Mouse (Mus musculus) midbrain, postnatal 0 days (tissue): ENCODE data around the gene Cacna2d2. TPM values are rescaled to one million over a fixed set of nuclear protein-coding genes. Genes with fewer than 3 reads are reported as not detected.

Source experiments
- ATAC-seq: fragments of 200-750 bp; cut with Nextera tagmentation; 2 replicates; pipeline ENCODE4 v1.8.0; 2017; ENCODE audit warnings: moderate number of reproducible peaks, mild to moderate bottlenecking, moderate TSS enrichment, moderate library complexity; ENCODE audit not compliant: low FRiP score
- DNase-seq: peaks from one replicate; pipeline ENCODE4 v3.0.0-alpha.2; 2015; ENCODE audit warnings: low spot score
- H3K27ac ChIP-seq: fragments of 300-500 bp; sonication (generic); 2 replicates; pipeline ENCODE4 v1.5.1; 2014; ENCODE audit warnings: low read depth, mild to moderate bottlenecking, low read length, mixed read lengths
- H3K27me3 ChIP-seq: fragments of 300-500 bp; sonication (generic); 2 replicates; pipeline ENCODE4 v1.6.1; 2014; ENCODE audit warnings: low read length, control low read depth, mixed read lengths; ENCODE audit not compliant: insufficient read depth
- H3K36me3 ChIP-seq: fragments of 300-500 bp; sonication (generic); 2 replicates; pipeline ENCODE4 v1.6.1; 2014; ENCODE audit warnings: low read length, control low read depth, mixed read lengths; ENCODE audit not compliant: insufficient read depth
- H3K4me1 ChIP-seq: fragments of 300-500 bp; sonication (generic); 2 replicates; pipeline ENCODE4 v1.6.1; 2014; ENCODE audit warnings: mild to moderate bottlenecking, control low read depth, antibody characterized with exemption, low read length, mixed read lengths; ENCODE audit not compliant: insufficient read depth
- H3K4me2 ChIP-seq: fragments of 300-500 bp; sonication (generic); 2 replicates; pipeline ENCODE4 v1.6.1; 2014; ENCODE audit warnings: low read depth, mild to moderate bottlenecking, low read length, mixed read lengths; ENCODE audit not compliant: poor library complexity, severe bottlenecking
- H3K4me3 ChIP-seq: fragments of 300-500 bp; sonication (generic); 2 replicates; pipeline ENCODE4 v1.5.1; 2014; ENCODE audit warnings: low read depth, mild to moderate bottlenecking, low read length, moderate library complexity
- H3K9ac ChIP-seq: fragments of 300-500 bp; sonication (generic); replicated peaks from 2 replicates; pipeline ENCODE4 v1.6.1; 2014; ENCODE audit warnings: mild to moderate bottlenecking, low read length, moderate library complexity, mixed read lengths; ENCODE audit not compliant: poor library complexity, severe bottlenecking
- H3K9me3 ChIP-seq: fragments of 300-500 bp; sonication (generic); 2 replicates; pipeline ENCODE4 v1.6.1; 2016; ENCODE audit warnings: low read length, control low read depth
- CTCF ChIP-seq: IDR thresholded peaks from 2 replicates; pipeline ENCODE4 v1.5.1; 2016; ENCODE audit warnings: antibody characterized with exemption, mild to moderate bottlenecking
- WGBS: fragments of 180-500 bp; shearing (Covaris S2); extraction: QIAGEN DNeasy Blood & Tissue Kit; methylation state at CpG from one replicate; pipeline ENCODE4 v1.1.7; 2014; 5-methylcytosine and 5-hydroxymethylcytosine counted together
- polyA plus RNA-seq: library from polyadenylated mRNA; unstranded; fragments of >200 nt; fragmentation: Nextera tagmentation; extraction: Ambion mirVana; gene quantifications from 2 replicates; pipeline ENCODE4 v1.2.1, GENCODE M21; 2015
- total RNA-seq: library from RNA; depleted of rRNA; stranded (reverse); fragments of >200 nt; gene quantifications from 2 replicates; pipeline ENCODE4 v1.2.3, GENCODE M21; 2014

The Cacna2d2 gene
- total and polyA plus RNA-seq, 2 experiments from 2014 or later, result 9.0 to 191 TPM

DNA sequence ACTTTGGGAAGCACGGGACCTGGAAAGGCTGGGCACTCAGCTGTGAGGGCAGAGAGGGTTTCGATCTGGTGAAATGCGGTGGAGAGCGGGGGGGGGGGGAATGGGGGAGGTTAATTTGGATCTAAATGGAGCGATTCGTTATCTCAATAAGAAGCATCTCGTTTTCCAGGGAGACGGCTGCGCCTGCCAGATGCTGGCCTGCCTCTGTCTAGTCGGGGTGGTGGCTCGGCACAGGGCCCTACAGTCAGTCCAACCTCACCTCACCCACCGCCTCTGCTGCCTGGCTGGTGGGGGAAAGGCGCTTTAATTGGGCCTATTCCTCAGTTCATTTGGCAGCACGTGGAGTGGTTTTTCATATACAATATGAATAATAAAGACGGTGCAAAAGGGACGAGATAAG is 81.9 kb downstream of the Cacna2d2 start:
- Histone ChIP-seq H3K4me1 (peaks cover 22% of the 10 kb centered on the region; the same call in 1 of the 2 replicates), H3K36me3 (no peaks in the 10 kb centered on the region), H3K27ac (no peak overlapping the region), H3K27me3 (no peaks in the 10 kb centered on the region), H3K9ac (no peak overlapping the region), H3K9me3 (no peaks in the 10 kb centered on the region), H3K4me3 (no peak overlapping the region), H3K4me2 (no peak overlapping the region)
- no peak for DNase-seq
- no peak for TF ChIP-seq CTCF
- ATAC-seq, result no peak
- 22% methylated on average over 16 of the region's 16 CpGs for WGBS

DNA sequence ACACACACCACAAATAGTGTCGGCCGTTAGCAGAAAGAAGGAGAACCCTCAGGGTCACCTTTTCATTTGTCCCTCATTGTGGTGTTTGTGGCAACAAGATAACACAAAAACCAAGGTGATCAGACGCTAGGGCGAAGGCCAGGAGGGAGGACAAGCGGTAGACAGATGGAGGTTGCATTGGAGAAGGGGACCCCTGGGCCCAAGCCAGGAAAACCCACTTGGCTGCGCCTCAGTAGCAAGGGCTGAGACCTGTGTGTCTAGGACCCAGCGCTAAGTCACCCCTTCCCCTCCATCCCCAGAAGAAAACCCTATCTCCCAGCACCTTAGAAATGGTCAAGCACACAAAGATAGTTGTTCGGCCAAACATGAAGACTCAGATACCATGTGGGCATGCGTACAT is 82.6 kb downstream of the Cacna2d2 start:
- no peaks in the 10 kb centered on the region for H3K36me3 ChIP-seq
- H3K27me3 ChIP-seq, result no peaks in the 10 kb centered on the region
- no peak overlapping the region for H3K27ac ChIP-seq
- WGBS, result 96% methylated on average over 9 of the region's 9 CpGs
- H3K9me3 ChIP-seq, result no peaks in the 10 kb centered on the region
- TF ChIP-seq CTCF, result no peak
- peaks cover 22% of the 10 kb centered on the region; the same call in 1 of the 2 replicates for H3K4me1 ChIP-seq
- no peak overlapping the region for H3K9ac ChIP-seq
- no peak overlapping the region for H3K4me3 ChIP-seq
- no peak overlapping the region for H3K4me2 ChIP-seq
- ATAC-seq, result no peak
- DNase-seq, result no peak

GRCm38 (mm10) chr9:107482770-107483169 is 83.4 kb downstream of the Cacna2d2 start:
- no peak overlapping the region for H3K27ac ChIP-seq
- ATAC-seq, result no peak
- DNase-seq, result no peak
- H3K9me3 ChIP-seq, result no peaks in the 10 kb centered on the region
- no peak overlapping the region for H3K4me3 ChIP-seq
- H3K9ac ChIP-seq, result no peak overlapping the region
- H3K27me3 ChIP-seq, result no peaks in the 10 kb centered on the region
- H3K36me3 ChIP-seq, result no peaks in the 10 kb centered on the region
- 85% methylated on average over 4 of the region's 4 CpGs for WGBS
- TF ChIP-seq CTCF, result 0 out of 2 replicates have a peak, but pooled peaks have one; percentile 18
- H3K4me1 ChIP-seq, result peaks cover 22% of the 10 kb centered on the region; the same call in 1 of the 2 replicates
- H3K4me2 ChIP-seq, result no peak overlapping the region

DNA sequence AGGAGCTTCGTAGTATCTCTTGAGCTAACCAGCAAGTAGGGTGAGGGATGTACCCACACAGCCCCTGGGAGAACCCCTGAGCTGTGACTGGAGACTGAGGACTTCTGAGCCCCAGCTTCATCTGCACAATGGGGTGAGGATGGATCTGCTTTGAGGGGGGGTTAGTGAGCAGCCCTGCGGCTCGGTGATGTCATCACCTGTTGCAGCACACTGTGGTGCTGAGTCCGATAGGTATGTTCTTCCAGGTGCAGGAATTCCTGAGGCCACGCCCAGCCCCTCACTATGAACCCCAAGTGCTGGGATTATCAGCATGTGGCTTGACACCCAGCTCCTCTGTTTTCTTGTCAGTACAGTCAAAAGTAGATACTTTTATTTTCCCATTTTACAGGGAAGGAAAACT is 84.3 kb downstream of the Cacna2d2 start:
- no peaks in the 10 kb centered on the region for H3K36me3 ChIP-seq
- no peak for ATAC-seq
- H3K4me1 ChIP-seq, result peaks cover 22% of the 10 kb centered on the region; the same call in 1 of the 2 replicates
- no peak overlapping the region for H3K4me3 ChIP-seq
- no peak overlapping the region for H3K4me2 ChIP-seq
- no peak for TF ChIP-seq CTCF
- no peaks in the 10 kb centered on the region for H3K27me3 ChIP-seq
- 91% methylated on average over 5 of the region's 5 CpGs for WGBS
- H3K9ac ChIP-seq, result no peak overlapping the region
- DNase-seq, result no peak
- H3K27ac ChIP-seq, result no peak overlapping the region
- no peaks in the 10 kb centered on the region for H3K9me3 ChIP-seq

GRCm38 (mm10) chr9:107484302-107484701 is 84.9 kb downstream of the Cacna2d2 start:
- WGBS, result 38% methylated on average over 17 of the region's 17 CpGs
- Histone ChIP-seq H3K27me3 (no peaks in the 10 kb centered on the region), H3K36me3 (no peaks in the 10 kb centered on the region), H3K4me3 (no peak overlapping the region), H3K4me2 (no peak overlapping the region), H3K9me3 (no peaks in the 10 kb centered on the region), H3K9ac (no peak overlapping the region), H3K27ac (peak overlapping the region; percentile 43; the same call in 1 of the 2 replicates), H3K4me1 (peaks cover 18% of the 10 kb centered on the region; the same call in 1 of the 2 replicates)
- ATAC-seq, result peak; percentile 35
- DNase-seq, result peak; percentile 92
- no peak for TF ChIP-seq CTCF

DNA sequence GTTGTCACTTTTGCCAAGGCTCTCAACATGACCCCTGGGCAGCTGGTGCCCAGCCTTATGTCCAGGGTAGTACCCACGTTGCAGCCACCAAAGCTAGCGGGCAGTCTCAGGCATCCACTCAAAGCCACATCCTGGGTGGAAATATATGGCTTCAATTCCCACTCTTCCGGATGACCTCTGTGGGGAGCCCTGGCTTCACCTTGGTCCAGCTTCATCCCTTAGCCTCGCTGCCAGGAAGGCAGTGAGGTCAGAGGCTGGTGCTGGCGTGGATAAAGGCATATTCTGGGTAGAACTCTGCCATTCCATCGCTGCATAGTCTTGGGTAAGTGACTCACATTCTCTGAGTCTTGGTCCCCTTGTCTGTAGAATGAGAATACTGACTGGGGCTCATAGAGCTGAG is 85.4 kb downstream of the Cacna2d2 start:
- WGBS, result 68% methylated on average over 6 of the region's 6 CpGs
- no peak for TF ChIP-seq CTCF
- Histone ChIP-seq H3K36me3 (no peaks in the 10 kb centered on the region), H3K27ac (no peak overlapping the region; the same call in 1 of the 2 replicates), H3K9ac (no peak overlapping the region), H3K4me1 (peaks cover 15% of the 10 kb centered on the region; the same call in 1 of the 2 replicates), H3K4me2 (no peak overlapping the region), H3K4me3 (no peak overlapping the region), H3K27me3 (no peaks in the 10 kb centered on the region), H3K9me3 (no peaks in the 10 kb centered on the region)
- DNase-seq, result no peak
- no peak; the same call in 1 of the 2 replicates for ATAC-seq
